Mouse (Mus musculus) heart, adult 2 months (tissue): ENCODE measurements at regions not wholly inside any gene's neighbourhood (a gene's known extent, or its start where the extent isn't known, plus 50 kb on each side); places are given as distances from the start of the nearest gene placed in this dataset.

Experiments
- CTCF ChIP-seq: fragments of 200-600 bp; IDR thresholded peaks from 2 replicates; pipeline ENCODE4 v1.8.1; 2022; ENCODE audit warnings: antibody characterized with exemption, mild to moderate bottlenecking, moderate library complexity
- EP300 ChIP-seq: fragments of 200-500 bp; IDR thresholded peaks from 2 replicates; pipeline ENCODE4 v1.6.1; 2011; ENCODE audit warnings: low read depth, low read length, control low read depth; ENCODE audit not compliant: insufficient read depth
- POLR2A ChIP-seq: fragments of 200-500 bp; IDR thresholded peaks from 2 replicates; pipeline ENCODE4 v1.6.1; 2011; ENCODE audit warnings: mild to moderate bottlenecking, low read depth, low read length, control low read depth; ENCODE audit not compliant: insufficient read depth

DNA sequence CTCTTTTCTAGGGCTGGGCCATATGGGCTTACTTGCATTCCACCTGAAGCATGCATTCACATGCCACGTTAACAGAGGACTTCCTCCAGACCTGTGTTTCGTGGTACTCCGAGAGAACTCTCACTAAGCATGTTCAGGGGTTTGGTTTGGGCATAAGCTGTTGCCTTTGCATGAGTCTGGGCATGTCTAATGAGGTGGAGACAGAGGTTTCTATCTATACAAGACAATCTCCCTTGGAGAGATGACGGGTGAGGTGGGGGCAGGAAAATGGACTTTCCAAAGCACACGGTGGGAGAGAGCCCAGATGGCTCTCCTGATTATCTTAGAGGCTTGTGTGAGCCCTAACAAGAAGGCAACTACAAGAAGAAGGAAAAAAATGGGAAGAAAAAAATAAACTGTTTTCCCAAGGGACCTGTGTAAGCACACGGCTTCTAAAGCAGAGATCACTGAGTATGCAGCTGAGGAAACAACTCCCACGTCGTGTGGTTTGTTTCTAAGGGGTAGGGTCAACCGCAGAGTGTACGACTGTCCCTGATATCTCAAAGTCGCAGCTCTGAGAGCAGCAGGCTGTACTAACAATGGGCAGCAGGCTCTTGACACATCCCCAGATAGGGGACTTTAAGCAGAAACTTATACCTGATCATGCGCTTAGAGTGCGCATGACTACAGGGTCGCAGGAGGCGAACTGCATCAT, 50.7 kb upstream of the Intu start:
- TF ChIP-seq CTCF (no peak), POLR2A (no peak), EP300 (no peak)
